Mouse (Mus musculus): Measurements from ENCODE around the gene Pten. TPM values are rescaled to one million over a fixed set of nuclear protein-coding genes. Genes with fewer than 3 reads are reported as not detected.
"Not testable (repeated sequence)": the region's sequence is repeated elsewhere in the genome, so short reads cannot be mapped to it uniquely, and the experiment has no call there.

Pten gene
- total RNA-seq, 2 experiments from 2014 or later: 111 to 117 TPM

DNA sequence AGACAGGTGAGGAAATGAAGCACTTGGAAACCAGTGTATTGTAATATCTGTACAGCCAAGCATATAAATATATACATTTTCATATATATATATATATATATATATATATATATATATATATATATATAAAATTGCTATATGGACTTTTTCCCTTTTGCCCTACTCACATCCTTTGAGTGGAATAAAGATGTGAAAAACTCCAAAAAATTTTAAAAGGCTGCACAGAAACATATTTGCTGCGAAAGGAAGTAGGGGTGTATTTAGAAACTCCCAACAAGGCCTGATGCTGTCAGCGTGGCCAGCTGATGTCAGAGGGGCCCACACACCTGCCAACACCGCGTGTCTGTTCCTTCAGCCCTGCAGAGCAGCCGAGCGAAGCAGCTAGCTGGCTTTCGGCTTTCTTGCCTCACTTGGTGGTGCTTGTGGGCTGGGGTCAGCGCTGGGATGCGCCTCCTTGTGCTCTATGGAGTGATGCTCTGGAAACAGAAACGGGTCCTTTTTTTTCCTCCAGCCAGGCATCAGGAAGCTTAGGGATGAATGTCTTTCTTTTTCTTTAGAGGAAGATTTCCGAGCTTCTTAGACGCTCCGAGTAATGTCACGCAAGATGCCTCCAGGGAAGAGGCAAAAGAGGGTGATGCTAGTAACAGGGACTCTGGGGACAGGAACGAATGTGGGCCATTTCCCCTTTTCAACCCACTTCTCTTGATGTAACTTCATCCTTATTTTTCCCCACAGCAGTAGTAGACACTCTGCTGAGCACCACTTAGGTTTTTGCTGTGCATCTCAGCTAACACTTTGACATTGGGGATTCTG is 2.9 kb upstream of the Pten start:
- DNase-seq (ENCODE audit: extremely low spot score in 1 of 2, low spot score in 1 of 2): no peak

DNA sequence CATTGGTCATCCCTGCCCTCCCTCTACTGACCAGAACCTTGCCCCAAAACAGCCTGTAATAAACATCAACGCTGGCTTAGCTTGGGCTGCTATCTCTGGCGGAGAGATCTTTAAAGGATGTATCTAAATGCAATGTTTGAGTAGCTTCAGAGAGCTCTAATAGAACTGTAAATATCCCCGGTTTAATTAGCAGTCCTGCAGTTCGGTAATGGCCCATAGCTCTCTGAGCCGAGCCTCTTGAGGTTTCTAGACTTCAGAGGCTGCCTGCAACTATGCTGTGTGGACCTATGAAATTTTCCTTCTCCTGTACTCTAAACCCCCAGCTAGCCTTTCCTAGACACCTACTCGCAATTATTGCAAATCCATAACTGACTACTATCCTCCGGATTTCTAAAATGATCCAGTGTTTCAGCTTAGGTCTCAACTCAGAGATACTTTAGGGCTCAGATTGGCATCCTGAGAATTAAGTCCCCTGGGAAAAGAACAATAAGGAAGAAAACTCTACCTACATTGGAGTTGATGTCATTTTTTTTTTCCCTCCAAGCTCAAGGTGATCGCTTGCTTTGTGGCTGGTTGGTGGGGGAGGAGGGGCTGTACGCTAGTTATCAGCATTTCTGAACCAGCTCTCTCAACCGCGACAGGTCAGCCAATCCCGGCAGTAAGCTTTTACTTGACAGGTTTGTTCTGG is 2.0 kb upstream of the Pten start:
- no peak for DNase-seq (ENCODE audit: extremely low spot score in 1 of 2, low spot score in 1 of 2)

- peak; percentile 93 to 97 for DNase-seq (ENCODE audit: extremely low spot score in 1 of 2, low spot score in 1 of 2)
These were observed 1.3 kb upstream of the Pten start for GRCm38 (mm10) chr19:32755792-32756635.

GRCm38 (mm10) chr19:32756636-32756899 is 729 bp upstream of the Pten start:
- DNase-seq (ENCODE audit: extremely low spot score in 1 of 2, low spot score in 1 of 2): no peak

- DNase-seq (ENCODE audit: extremely low spot score in 1 of 2, low spot score in 1 of 2): peak; percentile 44 to 51
These were observed 815 bp downstream of the Pten start for GRCm38 (mm10) chr19:32757831-32758792.

- no peak for DNase-seq (ENCODE audit: extremely low spot score in 1 of 2, low spot score in 1 of 2)
These were observed 1.5 kb downstream of the Pten start for GRCm38 (mm10) chr19:32758793-32759161.

DNA sequence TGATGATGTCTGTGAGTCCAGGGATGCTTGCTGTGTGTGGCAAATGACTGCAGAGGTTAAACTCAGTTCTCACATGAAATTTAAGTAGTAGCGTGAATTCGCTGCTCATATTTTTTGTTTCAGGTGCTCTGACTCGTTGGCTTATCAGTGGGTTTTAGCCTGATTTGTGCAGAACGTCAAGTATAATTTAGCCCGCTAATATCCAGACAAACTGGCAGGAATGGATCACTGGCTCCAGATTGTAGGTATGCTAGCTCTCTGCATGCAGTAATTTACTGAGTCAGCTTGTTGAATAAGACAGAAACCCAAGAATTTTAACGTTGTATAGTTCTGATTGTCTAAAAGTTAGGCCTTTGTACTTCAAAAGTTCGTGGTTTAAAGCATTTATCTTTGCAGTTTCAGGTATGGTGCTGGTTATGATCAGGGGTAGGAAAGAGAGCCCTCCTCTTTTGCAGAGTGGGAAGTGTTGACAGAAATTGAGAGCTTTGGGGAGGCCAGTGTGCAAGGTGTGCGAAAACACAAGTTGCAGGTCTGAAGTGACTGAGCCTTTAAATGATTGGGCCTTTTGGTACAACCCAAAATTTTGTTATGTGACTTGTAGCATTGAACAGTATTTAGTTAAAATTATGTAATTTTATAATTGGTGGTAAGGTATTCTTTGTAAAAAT is 2.2 kb downstream of the Pten start:
- no peak for DNase-seq (ENCODE audit: extremely low spot score in 1 of 2, low spot score in 1 of 2)

GRCm38 (mm10) chr19:32760499-32760898 is 3.2 kb downstream of the Pten start:
- no peak for DNase-seq (ENCODE audit: extremely low spot score in 1 of 2, low spot score in 1 of 2)

- DNase-seq (ENCODE audit: extremely low spot score in 1 of 2, low spot score in 1 of 2): no peak
These were observed 3.9 kb downstream of the Pten start for GRCm38 (mm10) chr19:32761162-32761561.

GRCm38 (mm10) chr19:32762493-32762892 is 5.2 kb downstream of the Pten start:
- DNase-seq (ENCODE audit: extremely low spot score in 1 of 2, low spot score in 1 of 2): no peak

DNA sequence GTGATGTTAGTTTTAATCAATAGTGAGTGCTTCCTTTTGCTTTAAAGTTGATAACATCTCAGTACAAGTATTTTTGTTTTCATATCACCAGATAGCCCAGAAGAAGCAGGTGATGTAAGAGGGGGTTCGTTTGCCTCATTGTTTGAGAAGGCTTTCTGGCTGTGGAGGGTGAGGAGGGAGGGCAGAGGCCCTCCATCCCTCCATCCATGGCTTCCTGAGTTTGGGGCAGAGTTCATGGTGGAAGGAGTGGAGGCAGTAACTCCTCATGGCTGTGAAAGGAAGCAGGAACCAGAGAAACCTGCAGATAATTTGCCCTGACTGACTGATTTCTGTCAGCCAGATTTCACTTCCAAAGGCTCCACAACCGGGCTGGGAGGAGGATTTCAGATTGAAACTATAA is 21.1 kb downstream of the Pten start:
- no peak for DNase-seq (ENCODE audit: extremely low spot score in 1 of 2, low spot score in 1 of 2)

- DNase-seq (ENCODE audit: extremely low spot score in 1 of 2, low spot score in 1 of 2): no peak
These were observed 21.8 kb downstream of the Pten start for GRCm38 (mm10) chr19:32779131-32779530.

- DNase-seq (ENCODE audit: extremely low spot score in 1 of 2, low spot score in 1 of 2): no peak
These were observed 24.2 kb downstream of the Pten start for GRCm38 (mm10) chr19:32781305-32782071.

DNA sequence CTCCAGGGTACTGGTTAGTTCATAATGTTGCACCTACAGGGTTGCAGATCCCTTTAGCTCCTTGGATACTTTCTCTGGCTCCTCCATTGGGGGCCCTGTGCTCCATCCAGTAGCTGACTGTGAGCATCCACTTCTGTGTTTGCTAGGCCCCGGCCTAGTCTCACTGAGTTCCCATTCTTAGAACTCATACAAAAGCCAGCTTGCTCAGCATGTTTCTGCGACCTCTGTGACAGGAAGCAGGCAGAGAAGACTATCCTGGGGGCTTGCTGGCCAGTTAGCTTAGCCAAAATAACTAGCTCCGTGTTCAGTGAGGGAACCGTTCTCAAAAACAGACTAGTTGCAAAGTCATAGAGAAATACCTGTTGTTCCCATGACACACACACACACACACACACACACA is 30.1 kb downstream of the Pten start:
- DNase-seq (ENCODE audit: extremely low spot score in 1 of 2, low spot score in 1 of 2): not testable (repeated sequence)

GRCm38 (mm10) chr19:32788016-32788415 is 30.7 kb downstream of the Pten start:
- DNase-seq (ENCODE audit: extremely low spot score in 1 of 2, low spot score in 1 of 2): not testable (repeated sequence)

DNA sequence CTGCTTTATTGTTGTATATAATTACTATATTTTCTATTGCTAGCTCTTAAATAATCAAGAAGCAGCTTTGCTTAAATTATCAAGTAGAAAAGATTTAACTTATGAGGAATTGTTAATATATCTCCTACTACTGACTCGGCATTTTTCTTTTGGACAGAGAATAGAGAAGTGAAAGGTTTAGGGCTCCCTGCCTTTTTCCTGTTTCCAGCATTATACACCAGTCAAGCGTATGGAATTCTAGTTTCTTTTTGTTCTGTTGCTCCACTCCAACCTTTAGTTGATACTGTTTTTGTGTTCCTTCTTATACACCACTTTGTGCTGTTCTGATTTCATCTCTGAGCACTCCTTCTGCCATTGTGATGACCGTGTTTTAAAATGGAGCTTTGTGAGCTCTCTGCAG is 32.2 kb downstream of the Pten start:
- no peak for DNase-seq (ENCODE audit: extremely low spot score in 1 of 2, low spot score in 1 of 2)

DNA sequence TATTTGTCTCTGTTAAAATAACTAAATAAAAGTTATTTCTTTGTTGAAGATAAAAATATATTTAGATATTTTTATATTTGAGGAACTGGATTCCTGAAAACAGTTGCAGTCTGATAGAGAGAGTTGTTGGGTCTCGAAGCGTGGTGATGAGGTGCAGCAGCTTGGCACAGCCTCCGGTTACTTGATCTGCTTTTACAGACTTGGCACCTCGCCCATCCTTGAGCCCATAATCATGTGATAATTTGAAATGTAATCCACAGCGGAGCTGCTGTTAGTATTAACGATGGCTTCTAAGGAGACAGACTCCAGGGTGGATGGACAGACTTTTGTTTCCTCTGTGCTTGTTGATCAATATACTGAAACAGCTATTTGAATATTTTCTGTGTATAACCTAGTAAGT is 35.3 kb downstream of the Pten start:
- DNase-seq (ENCODE audit: extremely low spot score in 1 of 2, low spot score in 1 of 2): peak in 1 of 2 experiments; percentile 33

DNA sequence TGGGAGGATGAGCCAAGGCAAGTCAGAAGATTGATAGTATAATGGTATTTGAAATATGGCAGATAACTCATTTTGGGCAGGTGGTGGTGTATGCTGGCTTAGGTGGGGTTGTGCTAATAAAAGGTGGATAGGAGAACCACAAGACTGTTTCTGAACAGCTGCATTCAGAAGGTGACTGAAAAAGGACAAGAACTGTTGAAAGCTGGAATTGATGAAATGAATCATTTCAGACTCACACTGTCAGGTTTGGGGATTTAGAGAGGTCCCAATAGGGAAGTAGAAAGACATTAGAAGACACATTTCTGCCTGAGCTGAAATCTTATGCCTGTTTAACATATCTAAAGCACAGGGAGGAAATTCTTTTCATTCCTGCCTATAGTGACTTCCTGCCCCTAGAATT is 36.6 kb downstream of the Pten start:
- DNase-seq (ENCODE audit: extremely low spot score in 1 of 2, low spot score in 1 of 2): no peak

DNA sequence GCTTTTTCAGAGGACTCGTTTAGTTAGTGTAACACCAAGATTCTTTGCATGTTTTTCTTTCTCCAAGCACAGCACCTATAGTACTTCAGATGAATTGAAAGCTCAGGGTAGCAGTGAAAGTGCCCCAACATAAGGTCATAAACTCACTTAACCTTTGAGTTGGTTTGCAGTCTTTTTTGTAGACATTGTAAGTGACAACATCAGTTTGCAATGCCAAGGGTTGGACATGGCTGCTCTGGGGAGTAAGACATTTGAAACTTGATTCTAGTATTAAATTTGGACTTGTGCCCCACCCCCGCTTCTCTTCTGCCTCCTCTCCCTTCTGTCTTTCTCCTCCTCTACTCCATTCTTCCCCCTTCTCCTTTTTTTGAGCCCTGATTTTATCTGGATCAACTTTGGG is 43.3 kb downstream of the Pten start:
- no peak for DNase-seq (ENCODE audit: extremely low spot score in 1 of 2, low spot score in 1 of 2)
